Mouse (Mus musculus): ENCODE results near the gene Rab29. TPM values are rescaled to one million over a fixed set of nuclear protein-coding genes. Genes with fewer than 3 reads are reported as not detected.

Gene Rab29
- total RNA-seq (2023), result 9.5 TPM

DNA sequence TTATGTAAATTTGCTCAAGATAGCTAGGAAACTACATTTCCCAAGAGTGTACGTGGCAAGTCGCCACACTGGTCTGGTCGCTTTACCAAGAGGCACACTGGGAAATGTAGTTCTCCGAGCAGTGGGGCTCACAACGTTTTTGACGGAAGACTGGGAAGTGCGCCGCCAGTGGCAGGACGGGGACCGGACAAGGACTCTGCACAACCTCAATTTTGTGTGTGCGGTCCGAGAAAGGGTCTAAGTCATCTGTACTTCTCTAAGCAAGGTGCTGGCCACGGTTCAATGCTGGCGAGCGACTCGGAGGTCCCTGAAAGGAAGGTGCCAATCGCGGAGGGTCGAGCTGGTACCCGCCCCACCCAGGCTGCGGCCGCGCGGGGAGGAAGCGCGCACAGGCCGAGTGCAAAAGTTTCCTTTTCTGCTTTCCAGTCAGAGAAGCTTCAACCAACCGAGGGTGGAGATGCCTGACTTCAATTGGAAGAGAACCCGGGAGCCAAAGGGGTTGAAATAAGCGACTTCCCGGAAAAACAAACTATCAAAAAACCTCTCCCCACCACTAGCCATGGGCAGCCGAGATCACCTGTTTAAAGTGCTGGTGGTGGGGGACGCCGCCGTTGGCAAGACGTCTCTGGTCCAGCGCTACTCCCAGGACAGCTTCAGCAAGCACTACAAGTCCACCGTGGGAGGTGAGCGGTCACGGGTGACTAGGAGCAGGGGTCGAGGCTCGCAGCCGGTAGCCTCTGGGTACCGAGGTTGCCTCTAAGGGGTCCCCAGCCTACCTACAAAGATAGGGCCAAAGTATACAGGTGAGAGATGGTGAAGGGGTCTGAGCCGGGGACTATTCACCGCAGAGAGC, at the start of gene Rab29:
Gene Rab29 (plus strand): TSS at position 132 of the 853 bp plus-strand sequence.

DNA sequence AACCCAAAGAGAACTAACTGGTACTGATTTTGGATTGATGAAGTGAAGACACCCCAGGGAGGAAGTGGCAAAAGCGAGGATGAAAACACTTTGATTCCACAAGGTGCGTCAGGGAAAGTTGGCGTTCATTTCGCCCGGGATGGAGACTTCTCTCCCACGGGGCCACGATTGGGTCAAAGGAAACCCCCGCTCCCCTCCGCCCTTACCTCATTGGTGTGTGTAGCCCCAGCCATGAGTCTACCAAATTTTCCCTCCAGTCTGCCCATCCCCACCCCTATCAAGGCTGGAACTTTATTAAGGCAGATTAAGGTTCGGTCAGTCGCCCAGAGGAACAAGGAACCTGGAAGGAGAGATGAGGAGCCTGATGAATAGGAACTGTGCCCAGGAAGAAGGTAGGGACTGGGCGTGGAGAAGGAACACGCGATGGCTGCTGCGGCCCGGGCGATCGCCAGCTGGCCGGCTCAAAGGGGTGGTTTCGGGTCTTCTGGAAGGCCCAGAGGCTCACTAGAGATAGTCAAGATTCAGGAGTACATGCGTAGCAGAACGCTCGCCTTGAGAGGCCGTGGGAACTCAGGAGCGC, 39.7 kb upstream of the Rab29 start, which contains the start of gene Slc41a1:
Gene Slc41a1 (plus strand): TSS at position 287 of the 580 bp plus-strand sequence.

DNA sequence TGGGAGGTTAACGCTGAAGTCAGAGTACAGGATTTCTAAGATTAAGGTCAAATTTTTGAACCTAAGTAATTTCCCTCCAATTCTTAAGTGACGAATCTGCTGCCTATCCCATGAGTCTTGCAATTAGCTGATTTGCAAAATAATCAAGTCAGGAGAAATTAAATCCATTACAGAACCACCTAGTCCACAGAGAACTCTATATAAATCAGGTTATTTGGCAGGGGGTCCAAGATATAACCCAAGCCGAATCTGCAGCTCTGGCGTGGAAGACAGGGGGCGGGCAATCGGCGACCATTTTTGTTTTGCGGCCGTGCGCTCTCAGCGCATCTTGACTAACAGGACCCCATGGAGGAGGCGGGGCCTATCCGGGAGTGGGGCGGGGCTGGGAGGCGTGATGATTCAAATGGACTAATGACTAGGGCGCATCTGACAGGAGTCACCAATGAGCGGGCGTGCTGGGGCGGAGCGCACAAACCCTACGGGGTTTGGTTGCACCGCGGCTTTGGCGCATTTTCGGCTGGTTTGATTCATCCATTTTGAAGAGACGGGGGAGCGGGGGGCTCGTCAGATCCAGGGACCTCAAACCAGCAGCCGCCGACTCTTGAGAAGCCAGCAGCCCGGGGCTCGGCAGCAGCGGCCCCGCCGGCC, 43.1 kb downstream of the Rab29 start, which contains the start of gene Nucks1:
Gene Nucks1 (plus strand): TSS at position 534 of the 648 bp plus-strand sequence.

Other genes with a start within 250 kb of the Rab29 start
- gene Ctse, start 228.9 kb upstream of the Rab29 start, total RNA-seq (2023), result 193 TPM
- gene Rab7b, start 178.5 kb upstream of the Rab29 start, total RNA-seq (2023), result 1.5 TPM
- not detected for gene Slc26a9, start 123.2 kb upstream of the Rab29 start, total RNA-seq (2023)
- not detected for gene Pm20d1, start 69.8 kb upstream of the Rab29 start, total RNA-seq (2023)
- gene Slc41a1, start 39.7 kb upstream of the Rab29 start, total RNA-seq (2023), result 34.8 TPM
- gene Nucks1, start 43.3 kb downstream of the Rab29 start, total RNA-seq (2023), result 72.1 TPM
- gene Slc45a3, start 95.7 kb downstream of the Rab29 start, total RNA-seq (2023), result 2.0 TPM
- 337 TPM for gene Elk4, start 140.4 kb downstream of the Rab29 start, total RNA-seq (2023)
- 0.18 TPM for gene Mfsd4a, start 200.8 kb downstream of the Rab29 start, total RNA-seq (2023)